Mouse (Mus musculus) kidney, adult 2 months (tissue): ENCODE measurements around the gene Eef1a2.

Experiments used
- CTCF ChIP-seq: fragments of 200-500 bp; conservative IDR thresholded peaks from 2 replicates; pipeline ENCODE4 v1.5.1; 2011; ENCODE audit warnings: low read depth, mild to moderate bottlenecking, control low read depth, low read length, moderate library complexity, mixed read lengths; ENCODE audit not compliant: insufficient read depth, insufficient read length
- POLR2A ChIP-seq: fragments of 200-500 bp; IDR thresholded peaks from one replicate; pipeline ENCODE4 v1.6.1; 2011; ENCODE audit warnings: low read depth, low read length, control low read depth

DNA sequence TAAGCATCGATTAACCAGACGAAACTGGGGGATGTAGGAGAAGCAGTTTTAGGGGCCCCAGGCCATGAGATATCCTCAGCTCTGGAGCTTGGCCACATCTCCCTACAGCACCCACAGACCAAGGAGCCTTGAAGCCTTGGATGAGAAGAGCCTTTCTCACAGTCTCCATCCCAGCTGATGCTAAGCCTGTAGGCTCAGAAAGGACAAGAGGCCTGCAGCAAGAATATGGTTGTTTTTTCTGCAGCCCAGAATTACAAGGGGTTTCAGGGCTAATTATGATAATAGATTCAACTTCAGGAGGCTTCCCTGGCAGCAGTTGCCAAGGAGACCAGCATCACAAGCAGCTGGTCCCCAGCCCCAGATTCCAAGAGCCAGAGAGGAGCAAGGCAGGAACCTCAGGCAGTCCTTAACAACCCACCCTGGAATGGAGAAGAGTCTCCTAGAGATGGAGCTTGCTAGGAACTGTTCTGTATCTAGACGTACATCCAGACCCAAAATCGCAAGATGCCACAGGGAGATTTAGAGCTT lies 35.8 kb downstream of the Eef1a2 start:
- TF ChIP-seq POLR2A (no peak), CTCF (no peak)
